Mouse (Mus musculus): Measurements from ENCODE around the gene Arhgap9.

Arhgap9 gene

GRCm38 (mm10) chr10:127321621-127322020 is at the start of gene Arhgap9:
TSS of gene Arhgap9 (plus strand) at chr10:127321964.
- in situ Hi-C loops (cut with MboI; ENCODE audit: low sequenced_read_pairs) = no loop called here

GRCm38 (mm10) chr10:127272371-127272770 is 49.4 kb upstream of the Arhgap9 start:
- in situ Hi-C loops (cut with MboI; ENCODE audit: low sequenced_read_pairs) = no loop called here

- in situ Hi-C loops (cut with MboI; ENCODE audit: low sequenced_read_pairs) = no loop called here
These were observed 47.3 kb upstream of the Arhgap9 start for GRCm38 (mm10) chr10:127274261-127275022.

DNA sequence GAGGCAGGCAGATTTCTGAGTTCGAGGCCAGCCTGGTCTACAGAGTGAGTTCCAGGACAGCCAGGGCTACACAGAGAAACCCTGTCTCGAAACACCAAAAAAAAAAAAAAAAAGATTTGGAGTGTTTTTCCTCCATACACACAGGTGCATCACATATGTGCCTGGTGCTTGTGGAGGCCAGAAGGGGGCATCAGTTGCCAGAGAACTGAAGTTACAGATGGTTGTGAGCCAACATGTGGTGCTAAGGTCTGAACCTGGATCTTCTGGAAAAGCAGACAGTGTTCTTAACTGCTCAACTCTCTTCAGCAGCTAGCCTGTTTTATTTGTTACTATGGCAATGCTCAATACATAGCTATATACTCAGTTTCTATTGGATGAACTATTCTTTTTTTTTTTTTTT is 42.0 kb upstream of the Arhgap9 start:
- in situ Hi-C loops (cut with MboI; ENCODE audit: low sequenced_read_pairs) = no loop called here

- in situ Hi-C loops (cut with MboI; ENCODE audit: low sequenced_read_pairs) = no loop called here
These were observed 40.4 kb upstream of the Arhgap9 start for GRCm38 (mm10) chr10:127281316-127281715.

DNA sequence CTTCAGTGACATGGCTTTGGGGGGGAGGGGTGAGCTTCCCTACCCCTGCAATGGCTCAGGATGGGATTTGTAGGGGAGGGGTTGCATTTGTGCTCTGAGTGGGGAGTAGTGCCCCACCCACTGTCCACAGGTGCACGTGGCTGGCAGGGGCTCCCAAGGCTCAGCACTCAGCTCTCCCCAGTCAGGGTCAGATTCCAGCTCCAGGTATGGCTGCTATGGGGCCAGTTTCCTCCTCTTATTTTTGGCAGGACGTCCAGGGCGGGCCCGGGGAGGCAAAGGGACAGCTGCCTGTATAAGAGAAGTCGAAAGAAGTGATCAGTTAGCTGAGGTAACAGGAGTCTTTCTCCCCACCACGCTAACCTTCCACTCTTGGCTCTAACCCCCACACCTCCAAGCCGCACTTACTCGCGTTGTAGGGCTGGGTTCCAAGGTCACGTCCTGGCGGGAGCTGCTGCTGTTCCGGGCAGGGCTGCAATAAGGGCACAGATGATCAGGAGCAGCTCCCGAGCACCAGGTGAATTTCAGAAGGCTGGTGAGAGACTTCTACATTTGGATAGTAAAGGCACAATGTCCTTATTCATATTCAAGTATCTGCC is 39.0 kb upstream of the Arhgap9 start:
- in situ Hi-C loops (cut with MboI; ENCODE audit: low sequenced_read_pairs) = no loop called here

GRCm38 (mm10) chr10:127284105-127284622 is 37.6 kb upstream of the Arhgap9 start:
- in situ Hi-C loops (cut with MboI; ENCODE audit: low sequenced_read_pairs) = no loop called here

DNA sequence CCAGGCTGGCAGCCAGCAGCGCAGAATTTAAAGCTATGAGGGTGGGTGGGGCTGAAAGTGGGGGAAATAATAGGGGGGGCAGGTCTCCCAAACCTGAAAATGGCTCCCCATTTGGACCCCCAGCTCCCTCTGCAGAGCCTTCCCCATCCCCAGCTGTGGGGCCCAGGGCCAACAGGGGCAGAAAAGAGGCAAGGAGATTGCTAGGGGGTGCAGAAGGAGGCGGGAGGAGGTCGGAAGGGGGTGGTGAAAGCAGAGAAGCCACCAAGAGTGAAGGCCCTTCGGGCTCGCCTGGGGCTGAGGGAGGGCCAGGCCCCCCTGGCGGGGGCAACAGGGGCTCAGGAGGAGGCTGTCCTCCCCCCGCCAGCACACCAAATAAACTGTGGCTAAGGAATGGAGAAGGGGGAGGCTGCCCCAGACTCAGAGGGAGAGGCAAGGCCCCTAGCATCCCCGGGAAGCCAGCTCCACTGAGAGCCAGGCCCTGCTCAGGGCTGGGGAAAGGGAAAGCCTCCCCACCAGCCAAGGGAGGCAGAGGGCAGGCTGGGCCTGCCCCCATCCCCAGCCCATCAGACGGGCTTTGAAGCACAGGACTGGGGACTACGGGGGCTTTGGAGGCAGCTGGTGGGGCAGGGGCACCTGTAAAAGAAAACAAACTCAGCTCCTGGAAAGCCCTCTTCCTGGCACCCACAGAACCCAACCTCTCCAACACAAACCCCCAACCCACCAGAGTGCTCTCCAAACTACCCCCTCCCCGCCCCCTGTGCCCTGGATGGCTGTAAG is 36.9 kb upstream of the Arhgap9 start:
- in situ Hi-C loops (cut with MboI; ENCODE audit: low sequenced_read_pairs) = no loop called here

- in situ Hi-C loops (cut with MboI; ENCODE audit: low sequenced_read_pairs) = no loop called here
These were observed 36.1 kb upstream of the Arhgap9 start for GRCm38 (mm10) chr10:127285644-127286043.

GRCm38 (mm10) chr10:127286194-127286593 is 35.6 kb upstream of the Arhgap9 start:
- in situ Hi-C loops (cut with MboI; ENCODE audit: low sequenced_read_pairs) = no loop called here

DNA sequence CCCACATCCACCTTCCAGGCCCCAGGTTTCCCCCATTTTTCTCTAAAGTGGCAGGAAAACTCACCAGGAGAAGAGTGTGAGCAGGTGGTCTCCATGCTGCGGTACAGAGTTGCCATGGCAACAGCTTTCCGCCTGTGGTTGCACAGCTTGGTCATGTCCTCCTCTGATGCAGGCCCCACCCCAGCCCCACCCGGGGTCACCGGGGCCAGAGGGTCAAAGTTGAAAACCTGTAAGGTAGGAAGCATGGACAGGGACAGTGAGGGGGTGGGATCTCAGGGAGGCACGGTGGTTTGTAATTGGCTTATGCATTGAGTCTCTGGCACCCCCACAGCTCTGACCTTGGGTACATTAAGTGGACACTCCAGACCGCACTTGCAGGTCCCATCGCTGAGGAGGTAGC is 35.0 kb upstream of the Arhgap9 start:
- in situ Hi-C loops (cut with MboI; ENCODE audit: low sequenced_read_pairs) = no loop called here

GRCm38 (mm10) chr10:127287271-127287935 is 34.4 kb upstream of the Arhgap9 start:
- in situ Hi-C loops (cut with MboI; ENCODE audit: low sequenced_read_pairs) = no loop called here

DNA sequence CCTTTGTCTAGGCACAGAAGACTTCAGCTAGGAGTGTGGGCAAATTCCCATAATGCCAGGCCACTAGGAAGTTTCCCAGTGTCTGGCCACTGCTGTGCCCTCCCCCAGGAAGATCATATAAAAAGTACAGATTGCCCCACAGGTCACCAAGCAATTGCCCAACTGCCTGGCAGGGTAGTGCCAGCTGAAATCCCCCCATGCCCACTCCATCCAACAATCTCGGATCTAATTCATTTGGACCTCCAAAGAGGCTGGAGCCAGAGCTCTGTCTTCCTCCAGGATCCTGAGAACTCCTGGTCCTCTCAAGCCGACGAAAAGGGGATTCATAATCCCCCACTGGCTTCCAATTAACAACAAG is 33.8 kb upstream of the Arhgap9 start:
- in situ Hi-C loops (cut with MboI; ENCODE audit: low sequenced_read_pairs) = no loop called here

- in situ Hi-C loops (cut with MboI; ENCODE audit: low sequenced_read_pairs) = no loop called here
These were observed 33.4 kb upstream of the Arhgap9 start for GRCm38 (mm10) chr10:127288328-127288799.

GRCm38 (mm10) chr10:127288800-127289572 is 32.8 kb upstream of the Arhgap9 start, which contains the start of gene Mbd6:
TSS of gene Mbd6 (minus strand) at chr10:127289018.
- in situ Hi-C loops (cut with MboI; ENCODE audit: low sequenced_read_pairs) = no loop called here

DNA sequence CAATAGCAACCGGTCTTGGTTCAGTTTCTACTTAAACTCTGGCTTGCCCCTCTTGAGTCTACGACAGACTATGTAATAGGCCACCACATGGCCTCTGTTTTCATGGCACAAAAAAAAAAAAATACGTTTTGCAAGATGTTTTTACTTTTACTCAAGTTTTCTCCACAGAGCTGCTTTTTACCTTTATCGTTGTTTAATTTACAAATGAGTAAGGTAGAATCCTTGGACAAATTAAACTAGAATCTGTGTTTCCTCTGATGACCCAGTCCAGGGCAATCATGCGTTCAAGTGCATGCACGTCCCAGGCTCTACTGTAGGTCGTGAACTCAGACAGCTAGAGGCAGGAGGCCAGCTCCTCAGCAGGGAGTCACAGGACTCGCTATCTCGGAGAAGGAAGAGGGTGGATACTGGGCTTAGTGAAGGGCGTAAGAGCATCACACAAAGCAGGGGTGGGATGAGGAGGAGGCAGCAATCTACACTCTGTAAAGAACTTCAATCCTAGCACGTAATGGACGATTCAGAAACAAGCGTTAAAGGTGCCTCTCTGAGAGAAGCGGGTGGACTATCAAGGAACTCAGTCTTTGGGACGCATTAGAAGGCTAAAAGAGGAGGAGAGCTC is 32.1 kb upstream of the Arhgap9 start:
- in situ Hi-C loops (cut with MboI; ENCODE audit: low sequenced_read_pairs) = no loop called here

GRCm38 (mm10) chr10:127290307-127290929 is 31.3 kb upstream of the Arhgap9 start:
- in situ Hi-C loops (cut with MboI; ENCODE audit: low sequenced_read_pairs) = no loop called here

GRCm38 (mm10) chr10:127290930-127291880 is 30.6 kb upstream of the Arhgap9 start:
- in situ Hi-C loops (cut with MboI; ENCODE audit: low sequenced_read_pairs) = no loop called here
